Mouse (Mus musculus): Measurements from ENCODE around the gene Gp1ba. TPM values are rescaled to one million over a fixed set of nuclear protein-coding genes. Genes with fewer than 3 reads are reported as not detected.

The Gp1ba gene
- total and polyA plus RNA-seq, 3 experiments: 1.6 to 5.0 TPM; not detected in 1

DNA sequence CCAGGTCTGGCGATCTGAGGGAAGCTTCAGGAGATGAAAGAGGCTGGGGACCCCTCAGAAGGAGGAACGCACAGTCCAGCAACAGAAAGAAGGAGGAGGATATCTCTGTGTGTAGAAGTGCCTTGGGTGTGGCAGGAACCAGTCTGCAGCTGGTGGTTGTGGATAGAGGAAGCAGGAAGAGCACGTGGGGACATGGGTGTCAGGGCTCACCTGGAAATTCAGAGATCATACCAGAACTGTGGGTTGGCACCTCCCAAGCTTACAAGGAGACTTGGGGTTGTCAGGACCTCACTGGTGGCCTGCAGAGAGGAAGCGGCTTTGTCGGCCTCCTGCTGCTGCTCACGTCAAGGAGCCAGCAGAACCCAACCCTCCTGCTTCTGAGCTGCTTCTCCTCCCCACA is 41.6 kb upstream of the Gp1ba start (continued):
- TF ChIP-seq BHLHE40 (IDR thresholded peaks at IDR 0.05; ENCODE audit: borderline replicate concordance, low read depth, low read length) (peak; percentile 77; the same call in 1 of the 2 replicates), MEF2A (IDR thresholded peaks at IDR 0.05; ENCODE audit: extremely low read depth, insufficient replicate concordance, low read depth, low read length, poor library complexity, severe bottlenecking) (no peak), SIN3A (IDR thresholded peaks at IDR 0.05; ENCODE audit: low read length) (peak; percentile 92), POLR2AphosphoS5 (IDR thresholded peaks at IDR 0.05; ENCODE audit: borderline replicate concordance, low read depth, low read length) (no peak), CHD2 (IDR thresholded peaks at IDR 0.05; ENCODE audit: low read length) (no peak), MXI1 (IDR thresholded peaks at IDR 0.05; ENCODE audit: low read depth, low read length) (peak; percentile 93), MAX (IDR thresholded peaks at IDR 0.05; ENCODE audit: low read length) (peak; percentile 92), TBP (IDR thresholded peaks at IDR 0.05; ENCODE audit: low read depth, low read length) (no peak), ZKSCAN1 (IDR thresholded peaks at IDR 0.05; ENCODE audit: low read depth, low read length) (no peak), CTCF (IDR thresholded peaks at IDR 0.05 in 2 of 3, conservative IDR thresholded peaks at IDR 0.05 in 1 of 3; ENCODE audit: control insufficient read depth in 1 of 3, insufficient read depth in 1 of 3, low read depth in 2 of 3, low read length in 3 of 3, poor library complexity in 1 of 3, severe bottlenecking in 1 of 3) (no peak), ZMIZ1 (IDR thresholded peaks at IDR 0.05; ENCODE audit: low read depth, low read length) (no peak), POLR2AphosphoS2 (IDR thresholded peaks at IDR 0.05; ENCODE audit: low read length) (no peak), USF2 (IDR thresholded peaks at IDR 0.05; ENCODE audit: borderline replicate concordance in 1 of 2, insufficient read depth in 1 of 2, low read depth in 1 of 2, low read length in 2 of 2) (no peak), MAZ (IDR thresholded peaks at IDR 0.05; ENCODE audit: low read depth, low read length) (no peak)

GRCm38 (mm10) chr11:70598451-70598953 is 40.4 kb upstream of the Gp1ba start:
- H3K4me1 ChIP-seq (ENCODE audit: control insufficient read depth in 1 of 2, insufficient read depth in 2 of 2, low read length in 2 of 2): peaks cover 15 to 30% of the 10 kb centered on the region in 2 experiments
- H3K79me2 ChIP-seq (ENCODE audit: control insufficient read depth, insufficient read depth, low read length, poor library complexity): no peaks in the 10 kb centered on the region
- peaks cover 5 to 20% of the 10 kb centered on the region in 2 experiments for H3K36me3 ChIP-seq (ENCODE audit: control insufficient read depth in 1 of 2, insufficient read depth in 2 of 2, low read length in 2 of 2)
- H3K9me3 ChIP-seq (replicated peaks; ENCODE audit: insufficient read depth, low read length): no peaks in the 10 kb centered on the region
- no peak overlapping the region for H3K9ac ChIP-seq (ENCODE audit: control insufficient read depth, low read depth, low read length, poor library complexity, severe bottlenecking)
- DNase-seq (ENCODE audit: low read depth, low spot score): no peak
- TF ChIP-seq MAFK (IDR thresholded peaks at IDR 0.05; ENCODE audit: borderline replicate concordance, low read depth, low read length): no peak
- TF ChIP-seq E2F4 (IDR thresholded peaks at IDR 0.05; ENCODE audit: borderline replicate concordance, low read depth, low read length): no peak
- no peak for TF ChIP-seq MYB (IDR thresholded peaks at IDR 0.05; ENCODE audit: low read depth, low read length)
- TF ChIP-seq KAT2A (conservative IDR thresholded peaks at IDR 0.05; ENCODE audit: low read depth, low read length): no peak
- TF ChIP-seq HCFC1 (IDR thresholded peaks at IDR 0.05; ENCODE audit: low read depth, low read length): no peak
- no peak for TF ChIP-seq GATA1 (IDR thresholded peaks at IDR 0.05; ENCODE audit: low read depth, low read length)
- TF ChIP-seq TCF12 (IDR thresholded peaks at IDR 0.05; ENCODE audit: low read depth, low read length): no peak
- TF ChIP-seq MAZ (IDR thresholded peaks at IDR 0.05; ENCODE audit: low read depth, low read length): no peak
- no peak for TF ChIP-seq BHLHE40 (IDR thresholded peaks at IDR 0.05; ENCODE audit: borderline replicate concordance, low read depth, low read length)
- no peak for TF ChIP-seq JUND (IDR thresholded peaks at IDR 0.05; ENCODE audit: low read depth, low read length)
- TF ChIP-seq NRF1 (IDR thresholded peaks at IDR 0.05; ENCODE audit: insufficient read depth, low read depth, low read length, poor library complexity, severe bottlenecking): no peak
- no peak for TF ChIP-seq POLR2AphosphoS2 (IDR thresholded peaks at IDR 0.05; ENCODE audit: low read length)
- no peak for TF ChIP-seq POLR2A (IDR thresholded peaks at IDR 0.05; ENCODE audit: control insufficient read depth in 1 of 2, insufficient read depth in 1 of 2, low read depth in 1 of 2, low read length in 2 of 2, poor library complexity in 1 of 2)
- no peak for TF ChIP-seq POLR2AphosphoS5 (IDR thresholded peaks at IDR 0.05; ENCODE audit: borderline replicate concordance, low read depth, low read length)
- no peak for TF ChIP-seq ETS1 (IDR thresholded peaks at IDR 0.05; ENCODE audit: low read depth, low read length)
- no peak for TF ChIP-seq EP300 (IDR thresholded peaks at IDR 0.05; ENCODE audit: low read depth in 1 of 2, low read length in 2 of 2)
- TF ChIP-seq ZMIZ1 (IDR thresholded peaks at IDR 0.05; ENCODE audit: low read depth, low read length): no peak
- TF ChIP-seq CHD2 (IDR thresholded peaks at IDR 0.05; ENCODE audit: low read length): no peak
- no peak for TF ChIP-seq TBP (IDR thresholded peaks at IDR 0.05; ENCODE audit: low read depth, low read length)
- no peaks in the 10 kb centered on the region for H3K27me3 ChIP-seq (ENCODE audit: control insufficient read depth in 1 of 2, insufficient read depth in 2 of 2, low read length in 2 of 2)
- no peak overlapping the region for H3K27ac ChIP-seq (ENCODE audit: control insufficient read depth, low read depth, low read length)
- H3K4me3 ChIP-seq (ENCODE audit: control insufficient read depth in 1 of 2, insufficient read depth in 1 of 2, low read depth in 2 of 2, low read length in 2 of 2): no peak overlapping the region
